Mouse (Mus musculus) adrenal gland, adult 18-20 months (tissue): ENCODE measurements around the gene Lekr1. TPM values are rescaled to one million over a fixed set of nuclear protein-coding genes. Genes with fewer than 3 reads are reported as not detected.
A peak's percentile ranks its signal among the peaks of the same experiment; 100 is the strongest.

Source experiments
- DNase-seq, 2 experiments: peaks; one replicate each; pipeline ENCODE4 v3.0.0; 2021 to 2022; ENCODE audit warnings: low spot score in 2 of 2
- total RNA-seq, 2 experiments: library from RNA; stranded (reverse); gene quantifications; 1 replicate in 1 of 2; 2 replicates in 1 of 2; pipeline ENCODE4 v1.2.3; 2021

Lekr1 gene
- total RNA-seq, 2 experiments from 2014 or later, result 2.5 to 3.1 TPM

- no peak for DNase-seq
These were observed 162.0 kb downstream of the Lekr1 start for GRCm38 (mm10) chr3:65828020-65828419.

DNA sequence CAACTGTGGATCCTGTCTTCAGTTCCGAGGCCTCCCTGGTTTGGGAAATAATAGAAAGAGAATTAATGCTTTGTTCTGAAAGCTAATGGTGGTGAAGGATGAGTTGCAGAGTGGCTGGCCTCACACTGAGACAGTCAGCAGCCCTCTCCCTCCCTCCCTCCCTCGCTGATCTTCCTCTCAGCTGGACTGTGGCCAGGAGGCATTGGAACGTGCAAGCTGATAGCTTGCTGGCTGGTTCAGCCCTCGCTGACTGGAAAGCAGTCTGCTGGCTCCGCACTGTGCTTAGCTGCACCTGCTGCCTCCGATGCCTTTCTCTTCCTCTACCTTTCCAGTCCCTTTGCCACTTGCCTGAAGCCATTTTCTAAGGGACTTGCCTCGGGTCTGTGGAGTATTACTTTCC lies 163.2 kb downstream of the Lekr1 start:
- peak; percentile 45 to 51 for DNase-seq

DNA sequence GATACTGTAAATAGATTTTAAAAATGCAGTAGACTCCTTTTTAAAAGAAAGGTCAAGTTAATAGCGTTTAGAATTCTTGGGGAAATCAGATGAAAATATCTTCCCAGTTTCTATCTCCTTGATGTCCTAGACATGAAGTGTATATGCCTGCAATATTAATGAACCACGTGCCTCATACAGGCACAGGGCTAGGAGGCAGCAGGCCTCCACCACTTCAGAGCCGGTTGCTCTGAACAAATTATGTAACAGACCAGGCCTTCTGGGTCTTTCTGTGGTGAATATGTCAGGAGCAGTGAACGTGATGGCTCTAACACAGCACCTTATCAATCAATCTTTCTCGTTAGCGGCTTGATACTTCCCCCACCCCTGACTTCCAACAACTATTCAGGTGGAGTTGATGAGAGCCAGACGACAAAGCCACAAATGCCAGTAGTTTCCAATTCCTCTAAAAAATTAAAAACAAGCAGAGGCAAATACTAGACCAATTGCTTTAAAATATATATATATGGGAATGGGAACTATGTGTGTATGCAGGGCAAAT lies 164.0 kb downstream of the Lekr1 start:
- no peak for DNase-seq

- no peak for DNase-seq
These were observed 164.8 kb downstream of the Lekr1 start for GRCm38 (mm10) chr3:65830801-65831200.

GRCm38 (mm10) chr3:65832398-65832797 lies 166.4 kb downstream of the Lekr1 start:
- no peak for DNase-seq

- no peak for DNase-seq
These were observed 170.4 kb downstream of the Lekr1 start for GRCm38 (mm10) chr3:65836435-65836834.

DNA sequence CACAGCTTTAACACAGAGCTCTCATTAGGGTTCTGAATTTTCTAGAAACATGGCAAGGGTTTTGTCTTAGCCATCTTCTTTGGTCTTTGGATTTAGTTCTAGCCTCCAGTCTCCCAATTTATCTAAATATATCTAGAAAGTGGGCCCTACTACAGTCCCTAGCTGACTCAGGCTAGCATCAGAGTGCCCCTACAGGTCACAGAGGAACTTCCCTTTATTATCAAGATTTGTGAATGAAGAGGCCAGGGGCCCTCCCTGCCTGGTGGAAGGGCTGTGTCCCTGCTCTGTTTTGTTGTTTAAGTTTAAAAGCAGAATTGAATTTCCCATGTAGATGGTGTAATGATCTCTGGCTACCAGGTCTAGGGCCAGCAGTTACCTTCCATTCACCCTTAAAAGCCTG lies 173.6 kb downstream of the Lekr1 start:
- DNase-seq, result no peak

DNA sequence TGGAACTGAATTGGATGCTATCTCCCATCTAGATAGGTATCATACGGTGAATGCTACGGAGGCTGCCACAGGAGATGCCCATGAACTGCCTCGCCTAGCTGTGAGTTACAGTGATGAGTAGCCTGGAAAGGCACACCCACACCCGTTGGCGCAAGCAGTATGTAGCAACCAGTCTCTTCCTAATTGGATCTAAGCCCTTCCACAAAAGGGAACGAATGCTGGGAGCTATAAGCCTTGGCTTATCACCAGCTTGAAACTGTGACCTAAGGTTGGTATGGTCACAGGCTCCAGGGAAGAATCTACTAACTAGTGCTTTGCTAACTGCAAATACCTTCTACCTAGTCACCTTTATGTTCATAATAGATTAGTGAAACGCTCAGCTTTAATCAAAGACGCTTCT lies 175.1 kb downstream of the Lekr1 start:
- no peak for DNase-seq

GRCm38 (mm10) chr3:65842515-65843184 lies 176.6 kb downstream of the Lekr1 start:
- DNase-seq, result no peak

GRCm38 (mm10) chr3:65843185-65843552 lies 177.1 kb downstream of the Lekr1 start:
- no peak for DNase-seq

DNA sequence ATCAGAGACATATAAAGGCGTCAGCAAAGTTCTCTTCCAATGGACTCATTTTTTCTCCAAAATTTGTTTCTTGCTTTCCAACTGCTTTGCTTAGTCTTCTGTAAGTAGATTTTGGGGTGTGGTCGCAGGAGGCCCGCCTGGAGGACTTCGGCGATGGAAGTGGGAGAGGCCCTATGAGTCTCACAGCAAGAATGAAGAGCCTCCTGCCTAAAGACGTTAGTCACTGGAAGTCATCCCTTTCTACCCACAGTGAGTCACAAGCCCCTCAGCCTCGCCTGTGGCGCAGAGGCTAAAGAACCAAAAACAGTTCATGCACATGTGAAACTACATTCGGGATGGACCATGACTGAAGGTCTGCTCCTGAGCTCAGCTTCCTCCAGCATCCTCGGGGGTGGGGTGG lies 178.3 kb downstream of the Lekr1 start:
- no peak for DNase-seq

DNA sequence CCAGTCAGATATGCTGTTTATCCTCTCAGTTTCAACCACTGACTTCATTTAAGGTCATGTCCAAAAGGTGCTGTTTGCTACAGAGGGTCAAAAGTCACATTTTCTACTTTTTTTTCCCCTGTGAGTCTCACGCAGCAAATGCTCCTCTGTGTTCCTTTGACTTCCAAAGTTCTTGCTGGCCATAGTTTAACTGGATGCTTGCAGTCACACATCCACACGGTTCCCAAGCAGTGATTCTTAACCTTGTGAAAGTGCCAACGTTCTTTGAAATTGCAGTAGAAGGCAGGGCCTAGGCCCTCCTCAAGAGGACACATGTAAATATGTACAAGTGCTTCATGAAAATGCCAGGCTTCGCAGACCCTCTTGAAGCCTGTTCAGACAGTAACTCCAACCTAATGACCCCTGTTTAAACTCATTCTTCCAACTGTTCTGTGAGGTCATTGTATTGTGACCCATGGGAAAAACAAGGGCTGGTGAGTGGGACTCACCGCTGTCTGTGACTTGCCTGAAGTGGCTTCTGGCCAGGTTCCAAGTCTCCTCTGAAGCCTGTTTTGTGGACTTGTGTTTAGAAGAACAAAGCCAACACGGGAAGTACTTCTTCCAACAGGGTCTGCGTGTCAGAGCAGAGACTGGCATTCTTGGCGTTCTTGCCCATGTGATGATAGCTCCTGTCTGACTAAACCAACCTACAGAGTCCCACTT lies 179.0 kb downstream of the Lekr1 start:
- DNase-seq, result no peak

DNA sequence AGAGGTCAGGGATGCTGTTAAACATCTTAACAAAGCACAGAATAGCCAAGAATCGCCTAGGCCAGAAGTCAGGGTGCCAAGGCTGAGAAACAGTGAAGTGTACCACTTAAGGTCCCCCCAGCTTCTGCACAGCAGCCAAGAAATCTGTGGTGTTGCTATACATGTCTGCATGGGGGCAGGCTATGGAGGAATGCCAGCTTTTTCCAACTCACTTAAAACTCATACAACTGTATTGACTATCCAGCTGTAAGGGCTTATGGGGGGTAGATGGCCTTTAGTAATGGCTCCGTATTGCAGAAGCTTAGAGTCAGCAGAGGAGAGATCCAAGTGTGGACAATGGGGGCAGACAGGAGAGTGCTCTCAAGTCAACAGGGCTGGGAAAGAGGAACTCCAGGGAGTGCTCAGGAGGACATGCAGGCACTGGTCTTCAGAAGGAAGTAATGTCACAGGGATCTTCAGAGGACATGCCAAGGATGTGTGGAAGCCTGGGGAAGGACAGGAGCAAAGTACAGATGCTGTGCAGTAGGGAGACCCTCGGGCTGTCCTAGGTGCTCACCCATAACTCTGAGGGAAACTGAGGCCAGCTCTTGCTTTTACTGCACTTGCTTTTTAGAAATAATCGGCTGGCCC lies 181.2 kb downstream of the Lekr1 start:
- DNase-seq, result no peak

DNA sequence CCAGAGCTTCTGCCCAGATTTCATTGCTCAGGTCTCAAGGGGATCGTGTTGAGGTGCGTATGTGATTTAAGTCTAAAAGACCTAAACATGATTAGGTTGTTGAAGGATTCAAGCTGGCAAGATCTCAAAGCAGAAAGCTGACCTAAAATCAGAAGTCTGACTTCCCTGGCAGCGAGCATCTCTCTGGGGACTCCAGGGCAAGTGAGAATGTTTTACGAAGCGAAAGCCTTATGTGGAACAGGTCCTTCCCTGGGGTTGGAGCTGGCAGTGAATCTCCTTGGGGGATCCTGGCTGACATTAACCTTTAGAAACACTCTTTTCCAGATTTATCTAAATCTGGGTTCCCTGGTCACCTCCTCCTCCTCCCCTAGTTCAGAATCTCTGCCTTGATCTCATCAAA lies 187.7 kb downstream of the Lekr1 start:
- DNase-seq, result no peak

GRCm38 (mm10) chr3:65855521-65855920 lies 189.5 kb downstream of the Lekr1 start:
- no peak for DNase-seq

DNA sequence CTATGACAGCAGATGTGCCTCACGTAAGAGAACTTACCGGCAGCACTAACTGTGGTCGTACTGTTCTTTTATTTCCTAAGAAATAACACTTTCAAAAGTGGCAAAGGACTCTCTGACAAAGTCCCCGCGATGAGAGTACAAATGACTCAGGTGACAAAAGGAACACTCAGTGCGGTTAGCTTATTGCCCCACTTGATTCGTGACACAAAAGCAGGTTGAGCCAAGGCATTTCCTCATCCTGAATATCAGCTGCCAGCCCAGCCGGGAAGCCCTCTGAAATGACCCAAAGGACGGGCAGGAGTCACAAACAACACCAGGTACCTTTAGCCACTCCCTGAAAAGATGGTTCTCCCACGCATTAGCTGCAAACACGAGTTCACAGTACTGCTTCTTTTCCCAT lies 192.1 kb downstream of the Lekr1 start:
- no peak for DNase-seq

DNA sequence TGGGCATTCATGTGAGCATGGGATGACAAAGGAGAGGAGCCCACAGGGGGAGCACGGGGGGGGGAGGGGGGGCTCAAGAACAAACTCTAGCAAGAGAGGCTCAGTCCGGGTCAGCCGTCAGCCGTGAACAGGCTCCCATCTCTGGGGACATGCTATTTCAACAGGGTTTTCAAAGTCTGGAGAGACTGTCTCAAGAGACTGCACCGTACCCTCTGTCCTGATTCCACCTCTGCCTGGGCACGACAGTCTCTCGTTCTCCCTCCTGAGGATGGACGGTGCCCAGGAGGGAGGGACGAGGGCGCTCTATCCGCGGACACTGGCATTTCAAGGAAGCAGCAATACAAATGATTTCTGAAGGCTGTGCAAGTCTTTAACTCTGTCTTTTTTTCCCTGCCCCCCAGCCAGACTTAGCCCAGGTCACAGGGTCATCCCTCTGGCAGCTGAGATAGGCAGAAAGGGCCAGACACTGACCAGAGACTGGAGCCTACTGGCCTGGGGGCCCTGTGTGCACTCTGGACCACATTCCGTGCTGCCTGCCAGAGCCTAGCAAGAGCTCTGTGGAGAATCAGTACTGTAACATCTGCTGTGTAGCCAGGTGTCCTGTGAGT lies 192.8 kb downstream of the Lekr1 start:
- no peak for DNase-seq

DNA sequence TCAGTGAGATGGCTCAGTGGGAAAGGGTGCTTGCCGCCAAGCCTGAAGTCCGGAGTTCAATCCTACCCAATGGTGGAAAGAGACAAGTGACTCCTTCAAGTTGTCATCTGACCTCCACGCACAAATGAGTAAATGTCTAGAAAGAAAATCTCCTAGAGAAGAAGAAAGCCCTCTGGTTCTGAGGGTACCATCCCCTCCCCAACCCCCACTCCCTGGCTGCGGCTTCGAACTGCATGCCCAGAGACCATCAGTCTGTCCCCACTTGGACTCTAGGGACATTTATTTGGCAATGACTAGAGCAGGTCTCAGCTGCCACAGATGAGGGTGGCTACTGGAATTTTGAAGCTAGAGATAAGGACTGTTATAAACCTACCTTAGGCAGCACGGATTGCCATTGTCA lies 193.7 kb downstream of the Lekr1 start:
- no peak for DNase-seq

DNA sequence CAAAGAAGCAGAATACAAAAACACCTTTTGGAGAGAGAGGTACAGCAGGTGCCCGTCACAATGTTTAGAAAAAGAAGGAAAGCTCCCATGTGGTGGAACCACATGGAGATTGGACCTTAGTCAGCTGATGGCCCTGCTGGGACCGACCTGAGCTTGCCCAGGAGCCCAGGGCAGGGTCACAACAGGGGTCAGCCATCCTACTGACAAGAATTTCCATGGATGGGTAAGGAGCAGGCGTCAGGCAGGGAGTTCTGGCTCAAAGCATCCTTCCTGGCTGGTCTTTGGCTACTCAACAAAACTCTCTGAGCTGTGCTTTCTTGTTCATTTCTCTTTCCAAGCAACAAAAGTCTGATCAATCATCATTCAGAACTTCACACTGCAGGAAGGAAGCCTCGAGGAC lies 194.9 kb downstream of the Lekr1 start:
- DNase-seq, result no peak

DNA sequence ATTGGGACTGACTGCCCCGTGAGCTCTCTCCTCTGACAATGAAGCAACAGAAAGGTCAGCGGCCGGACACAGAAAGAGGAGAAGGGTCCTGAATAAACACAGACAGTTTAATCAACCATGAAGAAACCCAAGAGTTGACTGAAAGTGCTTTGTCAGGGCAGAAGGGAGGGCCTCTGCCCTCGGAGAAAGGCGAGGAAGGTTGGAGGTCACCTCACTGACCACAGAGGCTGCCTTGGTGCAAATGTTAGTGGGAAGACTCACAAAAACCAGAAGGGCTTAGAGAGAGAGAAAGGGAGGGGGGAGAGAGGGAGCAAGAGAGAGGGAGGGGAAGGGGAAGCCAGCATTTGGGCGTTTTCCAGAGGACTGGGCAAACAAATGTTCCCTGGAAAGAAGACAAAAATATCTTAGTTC lies 195.4 kb downstream of the Lekr1 start:
- no peak for DNase-seq

DNA sequence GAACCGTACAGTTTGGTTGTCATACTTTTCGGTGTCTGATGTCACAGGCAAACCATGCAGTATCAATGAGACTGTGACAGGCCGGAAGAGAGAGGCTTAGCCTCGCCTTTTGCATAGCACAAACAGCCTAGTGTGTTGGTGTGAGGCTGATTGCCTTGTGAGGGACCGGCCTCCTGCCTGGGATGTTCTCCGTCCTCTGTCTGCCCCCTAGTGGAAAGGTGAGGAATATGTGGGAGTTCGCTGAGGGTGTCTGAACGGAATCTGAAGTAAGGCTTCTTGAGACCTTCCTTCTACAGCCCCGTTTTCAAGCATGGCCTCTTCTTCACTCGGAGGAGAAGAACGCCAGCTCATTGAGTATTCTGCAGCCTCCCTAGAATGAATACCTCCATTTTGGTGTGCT lies 197.3 kb downstream of the Lekr1 start:
- peak; percentile 57 to 76 for DNase-seq
